Mouse (Mus musculus) mouse embryonic stem cell (cell line): ENCODE results near the gene Kctd11.
"Not testable (repeated sequence)": the region's sequence is repeated elsewhere in the genome, so short reads cannot be mapped to it uniquely, and the experiment has no call there.

Experiments used
- in situ Hi-C, 2 experiments: fragments of 300-500 bp; cut with MboI; formaldehyde crosslinking; loops; 1 replicate in 1 of 2; 3 replicates in 1 of 2; pipeline ENCODE4 v1.14.3; 2019 to 2020; ENCODE audit warnings: low sequenced_read_pairs in 2 of 2, low pct_unique_long_range_greater_than_20kb in 1 of 2, mixed read lengths in 1 of 2; ENCODE audit not compliant: unreplicated experiment in 1 of 2

Kctd11 gene

DNA sequence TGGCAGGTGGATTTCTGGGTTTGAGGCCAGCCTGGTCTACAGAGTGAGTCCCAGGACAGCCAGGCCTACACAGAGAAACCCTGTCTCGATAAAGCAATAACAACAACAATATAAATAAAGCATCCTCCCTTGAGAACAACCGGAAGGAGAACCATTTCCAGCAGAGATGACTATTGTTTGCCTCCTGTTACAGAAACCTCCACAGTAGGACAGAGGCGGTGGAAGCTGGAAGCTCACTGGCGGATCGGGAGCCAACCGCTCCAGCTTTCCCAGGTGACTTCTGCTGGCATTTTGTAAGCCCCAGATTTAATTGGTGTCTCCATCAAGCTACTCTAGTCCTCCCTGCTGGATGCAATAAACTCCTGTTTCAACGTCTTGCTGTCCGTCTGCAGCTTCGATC, 15.6 kb downstream of the Kctd11 start:
- in situ Hi-C loops: no loop called here

DNA sequence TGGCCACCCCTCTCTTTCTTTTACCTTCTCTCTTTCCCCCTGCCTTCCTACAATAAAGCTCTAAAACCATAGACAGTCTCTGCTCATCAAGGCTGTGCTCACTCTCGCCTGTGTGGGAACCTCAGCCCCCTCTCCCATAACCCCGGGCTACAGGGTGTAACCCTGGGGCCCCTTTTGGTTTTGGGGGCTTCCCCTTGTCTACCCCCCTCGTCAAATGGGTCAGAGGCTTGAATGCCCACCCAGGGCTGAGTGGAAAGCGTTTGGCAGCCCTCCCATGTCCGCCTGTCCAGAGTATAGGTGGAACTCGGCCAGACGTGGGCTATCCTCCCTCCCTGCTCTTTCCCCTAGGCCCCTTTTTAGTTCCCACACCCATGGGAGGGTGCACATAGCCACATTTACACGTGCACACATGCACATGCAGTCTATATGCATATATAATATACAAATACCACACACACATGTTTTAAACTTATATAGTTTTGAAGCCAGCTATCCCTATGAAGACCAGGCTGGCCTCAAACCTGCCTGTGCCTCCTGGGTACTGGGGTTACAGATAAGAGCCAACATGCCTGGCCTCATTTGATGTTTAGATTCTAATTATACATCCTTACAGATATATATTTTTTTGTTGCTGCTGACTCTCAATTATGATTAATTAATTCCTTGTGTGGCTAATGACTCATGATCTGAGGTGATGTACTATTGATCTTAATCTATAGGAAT, 16.9 kb downstream of the Kctd11 start:
- in situ Hi-C loops: no loop called here

DNA sequence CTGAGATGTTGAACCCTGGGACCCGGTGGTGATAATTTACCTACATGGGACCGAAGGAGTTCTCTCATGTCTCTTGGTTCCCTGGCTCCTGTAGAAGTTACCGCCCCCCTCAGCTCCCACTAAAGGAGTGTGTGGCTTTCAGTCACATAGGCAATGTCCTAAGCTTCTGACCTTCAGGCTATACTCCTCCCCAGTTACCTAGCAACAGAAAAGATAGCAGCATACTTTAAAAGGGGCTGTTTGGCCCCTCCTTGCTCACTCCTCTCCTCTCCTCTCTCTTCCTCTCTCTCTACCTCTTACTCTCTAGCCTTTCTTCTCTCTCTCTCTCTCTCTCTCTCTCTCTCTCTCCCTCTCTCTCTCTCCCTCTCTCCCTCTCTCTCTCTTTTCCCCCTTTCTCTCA, 17.5 kb downstream of the Kctd11 start:
- in situ Hi-C loops: not testable (repeated sequence)

DNA sequence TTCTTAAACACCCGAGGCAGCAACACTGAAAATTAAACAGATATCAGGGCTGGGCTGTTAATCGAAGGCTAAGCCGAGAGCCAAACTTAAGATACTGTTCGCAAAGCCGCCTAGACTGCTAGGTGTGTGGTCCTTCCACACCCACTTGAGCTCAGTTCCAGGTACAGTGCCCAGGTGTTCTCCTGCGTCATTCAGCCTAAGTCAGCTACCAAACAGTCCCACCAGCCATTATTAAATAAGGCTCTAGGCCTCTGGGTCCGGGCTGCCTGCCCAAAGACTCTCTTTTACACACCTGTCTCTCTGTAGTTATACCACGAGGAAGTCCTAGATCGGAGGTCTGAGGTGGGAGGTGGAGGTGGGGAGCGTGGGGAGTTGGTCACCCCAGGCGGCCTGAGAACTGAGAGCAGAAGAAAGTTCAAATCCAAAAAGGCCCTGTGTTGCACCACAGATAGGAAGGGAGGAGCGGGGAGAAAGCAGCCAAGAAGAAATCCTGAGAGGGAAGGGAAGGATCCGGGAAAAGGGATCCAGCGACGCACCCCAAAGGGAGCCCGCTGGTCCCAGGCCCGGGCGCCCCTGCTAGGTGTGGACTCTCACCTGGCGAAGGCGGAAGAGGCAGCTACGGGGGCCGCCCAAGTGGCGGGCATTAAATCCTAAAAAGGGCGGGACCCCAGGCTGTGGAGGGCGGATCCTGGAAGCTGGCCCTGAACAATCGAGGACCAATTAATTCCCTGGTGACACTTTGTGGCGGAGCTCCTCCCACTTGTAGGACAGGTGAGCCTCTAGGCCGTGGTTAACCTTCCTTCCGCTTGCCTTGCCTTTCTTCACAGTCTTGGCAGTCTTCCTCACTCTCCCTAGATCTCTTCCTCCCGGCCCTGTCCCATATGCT, 22.9 kb downstream of the Kctd11 start, which contains the start of gene Tnk1:
Tnk1 (minus strand) TSS at position 618 of the 886 bp plus-strand sequence.
- in situ Hi-C loops: no loop called here

DNA sequence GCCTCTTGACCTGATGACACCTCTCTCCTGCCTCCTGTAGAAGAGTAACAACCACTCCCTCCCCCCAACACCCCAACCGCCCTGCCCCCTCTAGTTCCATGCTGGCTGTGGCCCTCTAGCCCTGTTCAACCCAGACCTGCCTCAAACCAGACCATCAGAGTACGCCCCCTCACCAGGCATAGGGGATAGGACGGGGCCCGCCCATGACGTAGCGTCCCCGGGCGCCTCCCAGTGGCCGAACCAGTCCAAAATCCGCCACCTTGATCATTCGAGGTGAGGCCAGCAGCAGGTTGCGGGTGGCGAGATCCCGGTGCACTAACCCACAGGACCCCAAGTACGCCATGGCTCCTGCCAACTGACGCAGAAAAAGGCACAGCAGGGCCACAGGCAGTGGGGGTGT, 25.9 kb downstream of the Kctd11 start:
- in situ Hi-C loops: no loop called here

DNA sequence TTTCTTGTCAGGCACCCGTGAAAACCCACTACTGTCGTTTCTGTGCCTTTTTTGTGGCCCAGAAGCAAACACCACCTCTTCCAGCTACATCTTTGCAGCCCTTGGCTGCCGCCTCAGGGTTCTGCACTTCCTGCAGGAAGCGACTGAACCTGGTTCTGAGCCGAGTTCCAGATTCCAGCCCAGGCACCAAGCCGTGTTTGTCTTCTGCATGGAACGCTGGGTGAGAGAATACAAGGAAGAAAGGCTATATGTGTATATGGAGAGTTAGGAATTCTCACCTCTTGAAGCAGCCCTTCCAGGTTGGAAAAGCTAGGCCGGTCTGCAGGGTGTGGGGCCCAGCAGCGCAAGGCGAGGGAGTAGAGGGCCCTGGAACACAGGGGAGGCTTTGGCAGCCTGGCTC, 26.5 kb downstream of the Kctd11 start:
- in situ Hi-C loops: no loop called here

DNA sequence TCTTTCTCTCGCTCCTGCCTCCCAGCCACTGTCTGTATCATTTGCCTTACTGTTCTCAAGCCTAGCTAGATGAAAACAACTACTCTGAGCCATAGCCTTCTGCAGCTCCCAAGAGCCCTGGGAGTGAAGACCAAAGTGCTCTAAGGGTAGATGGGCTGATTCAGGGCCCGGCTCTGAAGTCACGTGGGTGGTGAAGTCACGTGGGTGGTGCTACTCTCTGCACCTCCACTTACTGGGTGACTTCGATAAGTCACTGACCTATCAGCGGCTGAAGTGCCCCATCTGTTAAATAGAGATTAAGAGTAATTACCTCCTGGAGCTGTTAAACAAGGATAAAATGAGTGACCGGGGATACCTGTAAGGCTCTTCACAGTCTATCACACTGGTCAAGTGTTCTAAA, 27.2 kb downstream of the Kctd11 start:
- in situ Hi-C loops: no loop called here

DNA sequence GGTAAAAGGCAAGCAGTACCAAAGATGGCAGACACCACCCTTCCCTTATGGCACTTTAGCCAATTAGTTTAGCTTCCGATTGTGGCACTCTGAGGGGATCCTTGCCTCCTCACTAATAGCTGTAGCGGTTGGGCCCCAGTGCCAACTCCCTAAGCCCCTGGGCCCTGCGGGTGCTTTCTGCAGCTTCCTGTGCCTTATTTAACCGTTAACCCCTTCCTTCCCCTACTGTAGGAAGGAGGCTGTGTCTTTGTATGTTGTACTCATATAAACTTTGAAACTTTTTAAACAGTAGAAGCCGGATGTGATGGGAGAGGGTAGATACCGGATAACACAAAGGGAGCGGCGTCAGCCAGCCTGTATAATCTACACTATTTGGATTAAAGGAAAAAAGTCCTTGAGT, 30.5 kb downstream of the Kctd11 start:
- in situ Hi-C loops: no loop called here

DNA sequence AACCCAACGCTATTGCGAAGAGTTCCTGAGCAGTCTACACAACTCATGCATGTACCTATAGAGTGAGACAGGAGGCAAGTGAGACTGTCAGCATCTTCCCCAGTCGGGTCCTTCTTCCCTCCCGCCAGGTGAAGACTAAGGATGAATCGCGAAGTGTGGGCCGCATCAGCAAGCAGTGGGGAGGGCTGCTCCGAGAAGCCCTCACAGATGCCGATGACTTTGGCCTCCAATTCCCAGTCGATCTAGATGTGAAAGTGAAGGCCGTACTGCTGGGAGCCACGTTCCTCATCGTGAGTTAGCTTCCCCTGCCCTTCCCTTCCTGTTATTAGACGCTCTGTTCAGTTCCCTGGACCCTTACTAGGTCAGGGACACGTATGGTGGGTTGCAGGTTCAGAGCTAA, 31.3 kb downstream of the Kctd11 start:
- in situ Hi-C loops: no loop called here

DNA sequence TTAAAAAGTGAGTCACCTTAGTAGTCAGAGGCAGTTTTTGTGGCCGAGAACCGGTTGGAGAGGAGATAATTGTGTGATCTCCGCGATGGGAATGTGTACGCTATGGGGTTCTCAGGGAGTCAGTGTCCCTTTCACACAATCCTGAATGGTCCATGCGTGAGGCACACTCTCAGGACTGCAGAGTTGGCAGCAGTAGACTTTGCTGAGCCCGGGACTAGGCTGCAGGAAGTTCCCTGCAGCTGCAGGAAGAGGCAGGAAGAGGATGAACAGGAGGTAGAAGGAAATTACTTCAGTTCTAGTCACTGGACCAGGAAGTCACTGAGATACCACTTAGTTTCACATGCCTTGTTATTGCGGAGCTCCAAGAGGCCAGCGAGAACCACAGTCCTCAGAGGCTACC, 32.1 kb downstream of the Kctd11 start:
- in situ Hi-C loops: no loop called here

DNA sequence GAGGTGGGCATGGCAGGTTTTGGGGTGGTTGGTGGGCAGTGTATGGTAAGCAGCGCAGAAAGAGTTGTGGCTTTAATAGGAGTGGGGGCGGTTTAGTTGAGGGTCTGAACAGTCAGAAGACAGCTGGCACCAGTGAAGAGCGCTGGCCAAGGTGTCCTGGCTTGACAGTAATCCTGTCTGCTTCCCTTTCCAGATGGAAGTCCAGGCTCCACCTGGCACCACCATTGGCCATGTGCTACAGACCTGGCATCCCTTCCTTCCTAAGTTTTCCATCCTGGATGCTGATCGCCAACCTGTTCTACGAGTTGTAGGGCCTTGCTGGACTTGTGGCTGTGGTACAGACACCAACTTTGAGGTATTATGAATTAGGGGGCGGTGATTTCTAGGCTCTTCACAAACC, 33.2 kb downstream of the Kctd11 start:
- in situ Hi-C loops: no loop called here

DNA sequence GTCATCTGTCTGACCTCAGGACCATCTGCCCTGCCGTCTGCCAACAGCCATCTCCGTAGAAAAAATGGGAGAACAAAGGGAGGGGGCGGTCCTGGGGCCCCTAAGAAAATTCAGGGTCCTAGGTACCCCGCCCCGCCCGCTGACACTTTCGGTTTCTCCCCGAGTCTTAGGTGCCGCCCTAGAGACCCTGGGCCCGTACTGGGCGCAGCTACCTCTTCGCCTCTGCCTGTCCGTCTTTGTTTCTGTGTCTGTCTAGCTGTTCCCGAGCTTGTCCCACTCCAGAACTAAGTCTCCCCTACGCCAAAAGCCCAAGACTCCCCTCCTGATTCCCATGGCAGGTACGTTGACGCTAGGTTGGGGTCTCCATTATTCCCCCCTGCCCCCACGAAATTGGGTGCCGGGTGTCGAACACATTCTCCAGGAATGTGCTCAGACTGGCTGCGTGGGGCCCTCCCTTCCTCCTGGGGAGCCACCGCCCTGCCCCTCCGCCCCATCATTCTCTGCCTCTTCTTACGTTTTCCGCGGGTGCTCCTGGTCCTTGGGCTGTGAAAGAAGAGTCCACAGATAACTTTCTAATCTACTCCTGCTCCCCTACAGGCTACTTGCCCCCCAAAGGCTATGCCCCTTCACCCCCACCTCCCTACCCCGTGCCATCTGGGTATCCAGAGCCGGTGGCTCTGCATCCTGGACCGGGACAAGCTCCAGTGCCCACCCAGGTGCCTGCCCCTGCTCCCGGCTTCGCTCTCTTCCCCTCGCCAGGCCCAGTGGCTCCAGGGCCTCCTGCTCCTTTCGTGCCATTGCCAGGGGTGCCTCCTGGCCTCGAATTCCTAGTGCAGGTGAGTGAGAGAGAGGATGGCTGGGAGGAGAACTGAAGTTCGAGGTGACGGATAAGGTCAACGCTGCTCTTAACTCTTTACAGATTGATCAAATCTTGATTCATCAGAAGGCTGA, 34.2 kb downstream of the Kctd11 start:
- in situ Hi-C loops: no loop called here

DNA sequence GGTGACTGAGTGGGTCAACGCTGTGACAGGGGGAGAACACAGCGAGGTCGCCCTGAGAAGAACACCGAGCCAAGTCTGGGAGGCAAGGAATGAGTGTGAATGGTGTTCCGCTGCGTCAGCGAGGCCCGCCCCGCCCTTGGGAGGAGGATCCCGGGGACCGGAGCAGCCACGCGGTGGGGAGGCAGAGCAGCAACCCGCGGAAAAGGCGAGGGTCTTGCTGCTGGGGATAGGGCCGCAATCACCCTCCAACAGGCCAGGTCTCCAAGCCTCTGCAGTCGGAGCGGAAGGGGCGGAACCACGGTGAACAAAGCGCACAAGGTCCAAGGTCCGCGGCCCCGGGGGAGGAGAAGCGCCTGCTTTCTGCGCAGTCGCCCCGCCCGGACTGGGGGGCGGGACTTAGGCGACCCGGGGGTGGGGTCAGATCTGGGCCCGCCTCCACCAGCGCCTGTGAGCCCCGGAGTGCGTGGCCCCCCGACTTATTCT, 35.0 kb downstream of the Kctd11 start, which contains the start of gene Plscr3:
Plscr3 (plus strand) TSS at position 179 of the 483 bp plus-strand sequence.
- in situ Hi-C loops: no loop called here

DNA sequence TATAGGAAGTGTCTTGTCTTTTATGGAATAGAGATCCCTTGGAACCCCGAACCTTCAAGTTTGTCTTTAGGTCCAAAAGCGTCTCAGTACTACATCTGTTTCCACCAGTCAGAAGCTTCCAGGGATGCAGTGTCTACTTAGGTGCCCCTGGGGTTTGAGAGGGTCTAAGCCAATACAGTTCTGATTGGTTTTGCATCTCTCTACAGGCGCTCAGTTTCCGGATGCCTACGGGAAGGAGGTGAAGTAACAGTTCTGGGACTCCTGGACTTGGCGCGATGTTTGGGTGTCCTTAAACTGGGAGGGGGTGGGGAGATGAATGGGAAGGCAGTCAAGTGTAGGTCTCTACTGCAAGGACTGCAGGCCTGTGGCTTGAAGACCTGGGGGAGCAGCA, 42.5 kb downstream of the Kctd11 start:
- in situ Hi-C loops: no loop called here

DNA sequence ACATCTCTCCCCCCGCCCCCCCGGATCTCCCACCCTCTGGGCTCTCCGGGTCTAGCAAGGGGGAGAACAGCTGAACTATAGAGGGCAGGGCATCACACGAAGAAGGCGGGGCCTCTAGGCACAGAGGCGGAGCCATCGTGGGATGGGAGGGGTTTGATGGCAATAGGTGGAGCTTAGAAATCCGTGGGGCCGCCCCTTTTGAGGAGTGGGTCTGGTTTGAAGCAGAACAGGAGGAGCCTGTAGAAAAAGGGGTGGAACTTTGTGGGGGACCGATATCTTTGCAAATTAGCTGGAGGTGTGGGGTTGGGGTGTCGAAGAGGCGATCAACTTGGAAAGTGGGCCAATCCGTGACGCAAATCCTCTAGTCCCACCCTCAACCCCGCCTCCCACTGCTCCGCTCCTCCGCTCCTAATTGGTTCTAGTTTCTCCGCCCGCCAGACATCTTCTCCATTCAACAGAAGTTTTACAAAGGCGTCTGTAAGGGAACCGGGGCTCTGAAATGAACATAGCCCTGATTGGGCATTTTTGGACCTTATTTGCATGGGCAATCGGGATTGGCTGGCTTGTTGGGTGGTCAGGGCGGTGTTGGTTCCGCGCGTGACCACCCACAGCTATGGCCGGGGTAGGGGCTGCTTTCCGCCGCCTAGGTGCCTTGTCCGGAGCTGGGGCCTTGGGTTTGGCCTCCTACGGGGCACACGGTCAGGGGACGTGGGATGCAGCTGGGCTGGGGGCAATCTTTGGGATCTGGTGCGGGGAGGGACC, 43.1 kb downstream of the Kctd11 start, which contains the start of gene Tmem256:
Tmem256 (plus strand) TSS at position 563 of the 762 bp plus-strand sequence.
- in situ Hi-C loops: no loop called here

DNA sequence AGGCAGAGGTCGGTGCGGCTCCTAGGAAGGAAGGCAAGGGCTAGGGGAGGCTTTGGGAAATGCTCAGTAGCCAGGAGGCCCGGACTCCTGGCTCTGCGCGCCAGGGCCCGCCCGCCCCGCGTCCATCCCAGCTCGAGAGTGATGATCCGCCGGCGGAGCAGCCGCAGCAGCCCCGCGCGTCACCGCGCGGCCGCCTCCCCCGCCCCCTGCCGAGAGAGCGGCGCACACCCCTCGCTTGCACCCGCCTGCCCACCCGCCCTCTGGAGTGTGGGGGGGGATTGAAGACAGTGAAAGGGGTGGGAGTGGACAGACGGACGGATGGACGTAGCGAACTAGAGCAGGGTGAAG, 43.6 kb downstream of the Kctd11 start, which contains the start of gene Nlgn2:
Nlgn2 (minus strand) TSS at position 181 of the 348 bp plus-strand sequence.
- in situ Hi-C loops: no loop called here

DNA sequence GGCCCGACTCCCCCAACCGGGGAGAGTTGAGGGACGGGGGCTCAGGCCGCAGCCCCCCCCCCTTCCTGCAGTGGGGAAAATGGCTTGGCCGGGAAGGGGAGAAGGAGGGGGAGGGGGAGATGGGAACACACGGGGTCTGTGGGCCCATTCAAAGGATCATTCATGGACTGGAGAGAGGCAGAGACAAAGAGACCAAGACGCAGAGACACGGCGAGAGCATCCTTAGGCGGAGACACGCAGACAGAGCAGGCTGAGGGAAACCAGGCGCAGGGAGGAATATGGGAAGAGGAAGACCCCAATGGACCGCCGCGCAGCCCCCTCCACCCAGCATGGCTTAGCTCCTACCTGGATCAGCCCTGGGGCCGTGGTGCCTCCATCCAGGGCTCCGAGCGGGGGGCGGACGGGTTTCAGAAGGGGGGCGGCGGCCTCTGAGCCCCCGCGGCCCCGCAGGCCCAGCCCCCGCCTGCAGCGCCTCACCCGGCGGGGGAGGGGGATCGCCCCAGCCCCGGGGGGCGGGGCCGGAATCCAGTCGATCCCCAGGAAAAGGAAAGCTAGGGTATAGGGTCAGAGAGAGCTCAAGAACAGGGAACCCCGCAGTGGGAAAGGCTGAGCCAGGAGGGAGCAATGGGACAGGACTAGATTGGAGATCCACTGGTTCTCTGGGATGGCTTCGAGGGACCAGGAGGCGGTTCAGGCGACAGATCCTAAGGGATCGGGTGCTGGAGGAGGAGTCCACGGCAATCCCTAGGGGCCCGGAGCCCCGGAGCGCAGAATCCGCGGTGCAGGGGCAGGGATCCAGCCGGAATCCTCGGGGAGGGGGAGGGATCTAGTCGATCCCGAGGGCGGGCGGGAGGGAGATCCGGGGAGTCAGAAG, 44.3 kb downstream of the Kctd11 start:
- in situ Hi-C loops: no loop called here
